Mouse (Mus musculus): ENCODE measurements at regions not wholly inside any gene's neighbourhood (a gene's known extent, or its start where the extent isn't known, plus 50 kb on each side); places are given as distances from the start of the nearest gene placed in this dataset.

- WGBS: 87% methylated on average over 7 of the region's 7 CpGs
- 0 out of 2 replicates have a peak, but pooled peaks cover 4% of the 10 kb centered on the region for H3K9me3 ChIP-seq (replicated peaks; ENCODE audit: control insufficient read depth, low read length)
- DNase-seq (ENCODE audit: low spot score) (no peak), ATAC-seq (no peak)
- no peak overlapping the region for H3K4me2 ChIP-seq (ENCODE audit: low read length)
- H3K4me3 ChIP-seq (ENCODE audit: low read depth, low read length): no peak overlapping the region
- H3K4me1 ChIP-seq (ENCODE audit: control insufficient read depth, insufficient read depth, low read length): peaks cover 2% of the 10 kb centered on the region; the same call in 1 of the 2 replicates
- no peak overlapping the region for H3K27ac ChIP-seq (ENCODE audit: low read depth, low read length)
- no peaks in the 10 kb centered on the region for H3K36me3 ChIP-seq (ENCODE audit: control insufficient read depth, insufficient read depth, low read length)
- no peaks in the 10 kb centered on the region for H3K27me3 ChIP-seq (replicated peaks; ENCODE audit: control insufficient read depth, insufficient read depth, low read length)
- H3K9ac ChIP-seq (ENCODE audit: low read length): no peak overlapping the region
Observed at GRCm38 (mm10) chr4:142308271-142308670, 69.1 kb upstream of the Kazn start.

- no peak overlapping the region for H3K27ac ChIP-seq (ENCODE audit: low read depth, low read length)
- WGBS: 81% methylated on average over 11 of the region's 11 CpGs
Observed at GRCm38 (mm10) chr4:142307321-142307720, 68.1 kb upstream of the Kazn start.

GRCm38 (mm10) chr4:142306076-142306475 lies 66.9 kb upstream of the Kazn start:
- Histone ChIP-seq H3K27ac (ENCODE audit: low read depth, low read length) (no peak overlapping the region), H3K4me3 (ENCODE audit: low read depth, low read length) (no peak overlapping the region), H3K9me3 (replicated peaks; ENCODE audit: control insufficient read depth, low read length) (no peaks in the 10 kb centered on the region), H3K4me1 (ENCODE audit: control insufficient read depth, insufficient read depth, low read length) (peaks cover 18% of the 10 kb centered on the region), H3K4me2 (ENCODE audit: low read length) (no peak overlapping the region), H3K27me3 (replicated peaks; ENCODE audit: control insufficient read depth, insufficient read depth, low read length) (no peaks in the 10 kb centered on the region), H3K36me3 (ENCODE audit: control insufficient read depth, insufficient read depth, low read length) (no peaks in the 10 kb centered on the region), H3K9ac (ENCODE audit: low read length) (no peak overlapping the region)
- ATAC-seq (no peak), DNase-seq (ENCODE audit: low spot score) (no peak)
- WGBS: 80% methylated on average over 14 of the region's 14 CpGs

More at GRCm38 (mm10) chr4:142307321-142307720, 68.1 kb upstream of the Kazn start:
- H3K36me3 ChIP-seq (ENCODE audit: control insufficient read depth, insufficient read depth, low read length): no peaks in the 10 kb centered on the region
- DNase-seq (ENCODE audit: low spot score): no peak
- 0 out of 2 replicates have a peak, but pooled peaks cover 4% of the 10 kb centered on the region for H3K9me3 ChIP-seq (replicated peaks; ENCODE audit: control insufficient read depth, low read length)
- no peak for ATAC-seq
- no peaks in the 10 kb centered on the region for H3K27me3 ChIP-seq (replicated peaks; ENCODE audit: control insufficient read depth, insufficient read depth, low read length)
- H3K4me2 ChIP-seq (ENCODE audit: low read length): no peak overlapping the region
- H3K4me3 ChIP-seq (ENCODE audit: low read depth, low read length): no peak overlapping the region
- H3K4me1 ChIP-seq (ENCODE audit: control insufficient read depth, insufficient read depth, low read length): peaks cover 8% of the 10 kb centered on the region
- no peak overlapping the region for H3K9ac ChIP-seq (ENCODE audit: low read length)

GRCm38 (mm10) chr4:142303374-142304020 lies 64.3 kb upstream of the Kazn start:
- no peak overlapping the region for H3K4me3 ChIP-seq (ENCODE audit: low read depth, low read length)
- H3K9me3 ChIP-seq (replicated peaks; ENCODE audit: control insufficient read depth, low read length): no peaks in the 10 kb centered on the region
- peaks cover 22% of the 10 kb centered on the region for H3K4me1 ChIP-seq (ENCODE audit: control insufficient read depth, insufficient read depth, low read length)
- H3K4me2 ChIP-seq (ENCODE audit: low read length): no peak overlapping the region
- H3K9ac ChIP-seq (ENCODE audit: low read length): no peak overlapping the region
- 67% methylated on average over 10 of the region's 10 CpGs for WGBS
- peak; percentile 40; the same call in 1 of the 2 replicates for ATAC-seq
- no peaks in the 10 kb centered on the region for H3K36me3 ChIP-seq (ENCODE audit: control insufficient read depth, insufficient read depth, low read length)
- H3K27me3 ChIP-seq (replicated peaks; ENCODE audit: control insufficient read depth, insufficient read depth, low read length): no peaks in the 10 kb centered on the region
- H3K27ac ChIP-seq (ENCODE audit: low read depth, low read length): no peak overlapping the region; the same call in 1 of the 2 replicates
- peak; percentile 42 for DNase-seq (ENCODE audit: low spot score)

- Histone ChIP-seq H3K27me3 (replicated peaks; ENCODE audit: control insufficient read depth, insufficient read depth, low read length) (no peaks in the 10 kb centered on the region), H3K4me3 (ENCODE audit: low read depth, low read length) (no peak overlapping the region), H3K4me2 (ENCODE audit: low read length) (no peak overlapping the region), H3K4me1 (ENCODE audit: control insufficient read depth, insufficient read depth, low read length) (peaks cover 22% of the 10 kb centered on the region), H3K9ac (ENCODE audit: low read length) (no peak overlapping the region; the same call in 1 of the 2 replicates), H3K9me3 (replicated peaks; ENCODE audit: control insufficient read depth, low read length) (no peaks in the 10 kb centered on the region), H3K36me3 (ENCODE audit: control insufficient read depth, insufficient read depth, low read length) (no peaks in the 10 kb centered on the region), H3K27ac (ENCODE audit: low read depth, low read length) (peak overlapping the region; percentile 58; the same call in 1 of the 2 replicates)
- DNase-seq (ENCODE audit: low spot score) (no peak), ATAC-seq (no peak)
- 25% methylated on average over 2 of the region's 2 CpGs for WGBS
Observed at GRCm38 (mm10) chr4:142302724-142303120, 63.5 kb upstream of the Kazn start.

GRCm38 (mm10) chr4:142302041-142302723 lies 63.0 kb upstream of the Kazn start:
- Histone ChIP-seq H3K4me2 (ENCODE audit: low read length) (no peak overlapping the region), H3K4me3 (ENCODE audit: low read depth, low read length) (no peak overlapping the region), H3K4me1 (ENCODE audit: control insufficient read depth, insufficient read depth, low read length) (peaks cover 22% of the 10 kb centered on the region), H3K9ac (ENCODE audit: low read length) (peak overlapping the region; percentile 17; the same call in 1 of the 2 replicates), H3K9me3 (replicated peaks; ENCODE audit: control insufficient read depth, low read length) (no peaks in the 10 kb centered on the region), H3K27me3 (replicated peaks; ENCODE audit: control insufficient read depth, insufficient read depth, low read length) (no peaks in the 10 kb centered on the region), H3K27ac (ENCODE audit: low read depth, low read length) (peak overlapping the region; percentile 58; the same call in 1 of the 2 replicates), H3K36me3 (ENCODE audit: control insufficient read depth, insufficient read depth, low read length) (no peaks in the 10 kb centered on the region)
- no peak for DNase-seq (ENCODE audit: low spot score)
- 26% methylated on average over 8 of the region's 8 CpGs for WGBS
- ATAC-seq: no peak; the same call in 1 of the 2 replicates

GRCm38 (mm10) chr4:142298770-142299337 lies 59.7 kb upstream of the Kazn start:
- no peaks in the 10 kb centered on the region for H3K9me3 ChIP-seq (replicated peaks; ENCODE audit: control insufficient read depth, low read length)
- ATAC-seq (no peak), DNase-seq (ENCODE audit: low spot score) (no peak)
- H3K36me3 ChIP-seq (ENCODE audit: control insufficient read depth, insufficient read depth, low read length): no peaks in the 10 kb centered on the region
- 50% methylated on average over 10 of the region's 10 CpGs for WGBS
- H3K27me3 ChIP-seq (replicated peaks; ENCODE audit: control insufficient read depth, insufficient read depth, low read length): no peaks in the 10 kb centered on the region
- H3K4me3 ChIP-seq (ENCODE audit: low read depth, low read length): no peak overlapping the region
- H3K4me2 ChIP-seq (ENCODE audit: low read length): no peak overlapping the region
- H3K9ac ChIP-seq (ENCODE audit: low read length): no peak overlapping the region
- H3K4me1 ChIP-seq (ENCODE audit: control insufficient read depth, insufficient read depth, low read length): peaks cover 26% of the 10 kb centered on the region
- H3K27ac ChIP-seq (ENCODE audit: low read depth, low read length): no peak overlapping the region

GRCm38 (mm10) chr4:142292760-142293159 lies 53.6 kb upstream of the Kazn start:
- no peaks in the 10 kb centered on the region for H3K9me3 ChIP-seq (replicated peaks; ENCODE audit: control insufficient read depth, low read length)
- no peaks in the 10 kb centered on the region for H3K36me3 ChIP-seq (ENCODE audit: control insufficient read depth, insufficient read depth, low read length)
- 22% methylated on average over 7 of the region's 7 CpGs for WGBS
- ATAC-seq: peak; percentile 86
- no peak overlapping the region for H3K9ac ChIP-seq (ENCODE audit: low read length)
- no peak overlapping the region for H3K4me3 ChIP-seq (ENCODE audit: low read depth, low read length)
- peak overlapping the region; percentile 20; the same call in 1 of the 2 replicates for H3K4me2 ChIP-seq (ENCODE audit: low read length)
- H3K4me1 ChIP-seq (ENCODE audit: control insufficient read depth, insufficient read depth, low read length): peaks cover 26% of the 10 kb centered on the region
- DNase-seq (ENCODE audit: low spot score): peak; percentile 72
- H3K27me3 ChIP-seq (replicated peaks; ENCODE audit: control insufficient read depth, insufficient read depth, low read length): no peaks in the 10 kb centered on the region
- H3K27ac ChIP-seq (ENCODE audit: low read depth, low read length): no peak overlapping the region

All from forebrain, embryonic 14.5 days (tissue).